Mouse (Mus musculus) testis, postnatal 14 days (tissue): ENCODE measurements around the gene Optn.

Experiments
- DNase-seq: peaks from one replicate; pipeline ENCODE4 v3.0.0; 2021; ENCODE audit warnings: low spot score

Optn gene

GRCm38 (mm10) chr2:5061133-5061708 lies 2.6 kb downstream of the Optn start:
- no peak for DNase-seq

- DNase-seq, result no peak
Observed at GRCm38 (mm10) chr2:5059997-5060396, 3.9 kb downstream of the Optn start.

DNA sequence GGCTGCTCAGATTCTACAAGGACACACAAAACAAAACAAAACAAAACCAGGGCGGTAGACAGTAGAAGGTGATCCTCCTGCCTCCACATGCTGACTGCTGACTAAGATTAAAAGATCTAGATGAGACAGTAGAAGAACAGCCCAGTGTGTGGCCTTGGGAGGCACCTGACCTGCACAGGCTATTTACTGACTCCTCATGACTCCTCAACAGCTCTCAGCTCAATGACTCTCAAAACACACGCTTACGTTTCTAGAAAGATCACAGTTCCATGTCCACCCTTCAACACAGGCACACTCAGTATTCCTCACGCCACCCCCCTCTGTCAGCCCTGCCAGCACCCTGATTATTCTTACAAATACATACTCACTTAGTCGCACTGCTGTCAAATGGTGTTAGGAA lies 5.4 kb downstream of the Optn start:
- no peak for DNase-seq

- DNase-seq, result no peak
Observed at GRCm38 (mm10) chr2:5050562-5050961, 13.3 kb downstream of the Optn start.

DNA sequence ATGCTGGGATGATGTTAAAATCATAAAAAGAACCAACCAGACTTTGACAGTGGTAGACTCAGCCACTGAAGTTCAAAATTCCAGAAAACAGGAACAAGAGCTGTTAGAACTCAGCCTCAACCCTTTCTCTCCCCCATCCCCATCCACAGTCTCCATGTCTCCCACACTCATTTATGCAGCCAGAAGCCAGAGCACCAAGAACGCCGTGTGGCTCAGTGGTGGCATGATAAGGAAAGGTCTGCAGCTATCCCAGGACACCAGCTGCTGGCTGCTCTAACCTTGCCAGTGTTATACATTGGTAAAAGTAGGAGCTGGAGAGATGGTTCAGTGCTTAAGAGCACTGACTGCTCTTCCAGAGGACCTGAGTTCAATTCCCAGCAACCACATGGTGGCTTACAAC lies 16.8 kb downstream of the Optn start:
- no peak for DNase-seq

DNA sequence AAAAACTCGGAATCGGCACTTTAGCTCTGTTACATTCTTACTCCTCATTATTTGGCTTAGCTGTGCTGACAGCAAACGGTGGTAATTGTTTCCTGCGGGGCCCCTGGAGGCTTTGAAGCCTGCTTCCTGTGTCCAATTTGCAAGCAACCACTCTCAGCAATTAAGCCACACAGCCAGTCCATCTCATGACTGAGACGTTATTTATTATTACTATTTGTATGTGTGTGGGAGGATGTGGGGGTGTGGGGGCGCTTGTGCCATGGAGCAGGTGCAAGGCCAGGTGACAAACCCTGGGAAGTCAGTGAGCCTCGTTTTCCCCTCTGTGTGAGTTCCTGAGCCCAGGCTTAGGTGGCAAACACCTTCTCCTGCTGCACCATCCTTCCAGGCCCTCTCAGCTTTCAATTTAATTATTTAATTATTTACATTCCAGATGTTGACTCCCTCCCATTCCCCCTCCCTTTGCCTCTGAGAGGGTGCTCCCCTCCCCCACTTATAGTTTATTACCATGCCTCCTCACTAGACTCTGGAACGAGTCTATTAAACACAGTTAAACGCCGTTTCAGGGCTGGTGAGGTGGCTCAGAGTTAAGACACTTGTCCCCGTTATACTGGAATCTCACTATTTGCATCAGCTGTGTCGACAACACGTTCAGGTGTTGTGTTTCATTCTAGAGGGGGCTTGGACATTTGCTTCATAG lies 18.4 kb downstream of the Optn start:
- DNase-seq, result peak; percentile 55

DNA sequence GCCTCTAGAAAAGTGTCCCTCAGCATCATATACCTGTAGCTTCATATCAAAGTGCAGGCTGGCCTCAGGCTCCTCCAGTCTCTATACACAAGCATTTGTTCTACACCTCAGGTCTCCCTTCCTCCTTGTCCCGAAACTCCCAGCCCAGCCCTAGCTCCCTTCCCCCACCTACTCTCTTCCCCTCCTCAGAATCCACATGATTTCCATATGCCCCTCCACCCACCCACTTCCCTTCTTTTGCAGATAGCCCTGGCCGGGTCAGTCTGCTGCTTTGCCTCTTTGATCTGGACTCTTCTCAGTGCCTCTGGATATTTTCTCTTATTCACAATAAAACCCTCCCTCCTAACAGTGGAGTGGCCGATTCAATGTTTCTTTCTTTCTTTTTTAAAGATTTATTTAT lies 19.5 kb downstream of the Optn start:
- DNase-seq, result no peak

- no peak for DNase-seq
Observed at GRCm38 (mm10) chr2:5043476-5043761, 20.4 kb downstream of the Optn start.

GRCm38 (mm10) chr2:5042616-5043475 lies 21.0 kb downstream of the Optn start:
- no peak for DNase-seq

DNA sequence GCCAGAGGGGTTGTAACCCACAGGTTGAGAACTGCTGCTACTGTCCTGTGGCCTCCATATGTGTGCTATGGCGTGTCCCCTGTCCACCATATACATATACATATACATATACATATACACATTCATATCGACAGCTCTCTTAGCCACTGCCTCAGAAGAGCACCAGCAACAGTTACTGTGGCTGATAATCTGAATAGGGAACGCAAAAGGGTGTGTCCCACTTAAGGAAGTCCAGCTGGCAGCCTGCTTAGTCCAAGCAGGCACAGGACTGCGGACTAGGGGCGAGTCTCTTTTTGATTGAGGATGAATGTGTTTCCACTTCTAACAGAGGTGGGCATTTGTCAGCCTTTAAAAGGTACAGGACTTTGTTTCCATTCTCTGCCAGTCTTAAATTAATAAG lies 22.0 kb downstream of the Optn start:
- no peak for DNase-seq

- DNase-seq, result no peak
Observed at GRCm38 (mm10) chr2:5040281-5041161, 23.3 kb downstream of the Optn start.

- no peak for DNase-seq
Observed at GRCm38 (mm10) chr2:5039350-5040170, 24.3 kb downstream of the Optn start.

DNA sequence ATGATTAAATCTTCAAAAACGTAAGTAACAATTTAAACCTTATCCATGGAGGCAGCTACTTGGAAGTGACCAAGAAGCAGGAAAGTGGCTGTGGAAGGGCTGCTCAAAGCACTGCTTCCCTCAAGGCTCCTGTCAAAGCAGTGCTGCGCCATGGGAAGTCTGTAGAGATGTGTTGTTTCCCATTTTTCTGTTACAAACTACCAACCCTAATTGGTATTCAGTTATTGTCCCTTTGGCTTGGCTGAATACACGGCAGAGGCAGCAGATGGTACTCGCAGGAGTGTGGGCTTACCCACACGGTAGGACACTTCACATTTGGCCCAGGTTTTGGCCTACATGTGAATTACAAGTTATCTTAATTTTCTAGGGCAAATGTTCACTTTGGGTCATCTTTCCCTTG lies 25.5 kb downstream of the Optn start:
- no peak for DNase-seq

DNA sequence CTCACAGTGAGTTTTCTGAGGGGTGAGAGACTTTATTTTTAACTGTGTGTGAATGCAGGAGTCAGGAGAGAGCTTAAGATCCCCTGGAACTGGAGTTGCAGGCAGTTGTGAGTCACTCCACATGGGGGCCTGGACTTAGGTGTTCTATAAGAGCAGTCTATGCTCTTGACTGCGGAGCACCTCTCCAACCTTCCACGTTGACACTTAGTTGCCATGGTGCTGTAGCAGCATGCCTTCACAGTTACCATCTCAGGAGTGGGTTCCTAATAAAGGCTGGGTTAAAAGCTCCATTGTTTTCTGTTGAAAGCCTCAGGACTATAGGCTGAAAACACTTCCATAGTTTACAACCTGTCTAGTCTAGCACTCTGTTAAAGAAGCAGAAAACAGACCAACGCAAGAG lies 26.5 kb downstream of the Optn start:
- no peak for DNase-seq

DNA sequence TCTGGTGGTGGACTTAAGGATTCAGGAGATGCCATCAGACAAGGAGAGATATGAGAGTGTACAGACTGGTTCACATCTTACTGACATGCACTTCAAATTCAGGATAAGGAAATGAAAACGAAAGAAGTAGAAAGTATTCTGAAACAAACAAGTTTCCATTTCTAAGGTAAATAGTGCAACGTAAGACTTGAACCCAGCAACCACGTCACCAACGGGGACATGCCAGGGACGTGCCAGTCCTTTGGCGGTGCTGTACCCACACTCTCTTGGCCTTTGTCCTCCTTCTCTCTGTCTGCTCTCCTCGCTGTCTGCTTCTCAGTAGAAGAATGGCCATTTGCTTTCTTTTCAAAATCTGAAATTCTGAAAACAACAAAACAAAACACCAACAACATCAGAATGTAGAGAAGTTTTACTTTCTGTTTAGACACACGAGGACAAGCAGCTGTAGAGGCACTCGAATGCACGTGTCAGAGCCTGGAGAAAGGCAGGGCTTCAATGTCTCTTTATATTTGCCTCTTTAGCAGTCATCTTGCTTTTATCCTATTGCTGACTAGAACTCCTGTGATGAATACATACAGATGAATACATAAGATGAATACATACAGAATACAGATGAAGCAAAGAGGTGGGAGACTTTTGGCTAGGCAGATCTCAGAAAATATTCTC lies 27.3 kb downstream of the Optn start:
- DNase-seq, result no peak

- no peak for DNase-seq
Observed at GRCm38 (mm10) chr2:5035241-5035640, 28.6 kb downstream of the Optn start.

- DNase-seq, result no peak
Observed at GRCm38 (mm10) chr2:5034801-5035200, 29.1 kb downstream of the Optn start.

GRCm38 (mm10) chr2:5033546-5034420 lies 30.1 kb downstream of the Optn start:
- DNase-seq, result no peak

GRCm38 (mm10) chr2:5032665-5033064 lies 31.2 kb downstream of the Optn start:
- no peak for DNase-seq

DNA sequence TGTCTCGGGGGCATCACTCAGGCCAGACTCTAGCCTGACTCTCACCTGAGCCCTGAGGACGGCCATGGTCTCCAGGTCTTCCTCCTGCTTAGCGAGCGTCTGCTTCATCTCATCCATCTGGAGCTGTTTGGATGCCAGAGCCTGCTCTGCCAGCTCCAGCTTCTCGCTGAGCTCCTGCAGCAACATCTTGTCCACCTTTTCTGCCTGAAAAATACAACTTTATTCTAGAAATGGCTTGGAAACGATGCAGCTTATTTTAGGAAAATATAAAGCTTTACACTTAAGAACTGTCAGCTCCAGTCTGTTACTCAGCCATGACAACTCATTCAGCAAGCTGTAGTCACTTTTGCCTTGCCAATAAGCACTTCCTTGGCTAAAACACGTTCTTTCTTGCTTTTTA lies 32.6 kb downstream of the Optn start:
- no peak for DNase-seq
